Mouse (Mus musculus) neural tube, embryonic 14.5 days (tissue): ENCODE data around the gene Gm20937. TPM values are rescaled to one million over a fixed set of nuclear protein-coding genes. Genes with fewer than 3 reads are reported as not detected.
"Not testable (repeated sequence)": the region's sequence is repeated elsewhere in the genome, so short reads cannot be mapped to it uniquely, and the experiment has no call there.

Source experiments
- ATAC-seq: fragments of 200-750 bp; cut with Nextera tagmentation; 2 replicates; pipeline ENCODE4 v1.8.0; 2017; ENCODE audit warnings: low read depth, mild to moderate bottlenecking, moderate TSS enrichment, moderate library complexity
- H3K27ac ChIP-seq: fragments of 300-500 bp; sonication (generic); 2 replicates; pipeline ENCODE4 v1.5.1; 2014; ENCODE audit warnings: low read depth, mild to moderate bottlenecking, control low read depth, low read length, moderate library complexity, mixed read lengths
- H3K27me3 ChIP-seq: fragments of 300-500 bp; sonication (generic); 2 replicates; pipeline ENCODE4 v1.6.1; 2014; ENCODE audit warnings: low read length; ENCODE audit not compliant: control insufficient read depth, insufficient read depth
- H3K36me3 ChIP-seq: fragments of 300-500 bp; sonication (generic); 2 replicates; pipeline ENCODE4 v1.6.1; 2014; ENCODE audit warnings: low read length, mixed read lengths; ENCODE audit not compliant: control insufficient read depth, insufficient read depth
- H3K4me1 ChIP-seq: fragments of 300-500 bp; sonication (generic); 2 replicates; pipeline ENCODE4 v1.6.1; 2014; ENCODE audit warnings: low read length; ENCODE audit not compliant: control insufficient read depth, insufficient read depth
- H3K4me2 ChIP-seq: fragments of 300-500 bp; sonication (generic); 2 replicates; pipeline ENCODE4 v1.6.1; 2014; ENCODE audit warnings: mild to moderate bottlenecking, low read depth, low read length, control low read depth
- H3K4me3 ChIP-seq: fragments of 300-500 bp; sonication (generic); 2 replicates; pipeline ENCODE4 v1.5.1; 2014; ENCODE audit warnings: low read depth, low read length, control low read depth, mixed read lengths
- H3K9ac ChIP-seq: fragments of 300-500 bp; sonication (generic); replicated peaks from 2 replicates; pipeline ENCODE4 v1.6.1; 2014; ENCODE audit warnings: low read depth, mild to moderate bottlenecking, control low read depth, low read length, mixed read lengths
- H3K9me3 ChIP-seq: fragments of 300-500 bp; sonication (generic); 2 replicates; pipeline ENCODE4 v1.6.1; 2016; ENCODE audit warnings: low read length; ENCODE audit not compliant: control insufficient read depth
- WGBS: fragments of 180-500 bp; shearing (Covaris S2); extraction: QIAGEN DNeasy Blood & Tissue Kit; methylation state at CpG from one replicate; pipeline ENCODE4 v1.1.7; 2014; 5-methylcytosine and 5-hydroxymethylcytosine counted together
- polyA plus RNA-seq: library from polyadenylated mRNA; unstranded; fragments of >200 nt; fragmentation: Nextera tagmentation; extraction: Ambion mirVana; gene quantifications from 2 replicates; pipeline ENCODE4 v1.2.1, GENCODE M21; 2014

Gene Gm20937
- not detected in 2 replicates for polyA plus RNA-seq

- H3K27me3 ChIP-seq, H3K4me3 ChIP-seq, H3K9me3 ChIP-seq, H3K9ac ChIP-seq, H3K4me2 ChIP-seq, H3K27ac ChIP-seq, ATAC-seq, H3K36me3 ChIP-seq, H3K4me1 ChIP-seq: not testable (repeated sequence)
- WGBS, result no CpG with 5 or more reads among the region's 6 CpGs
These were observed at the start of gene Gm20937 for GRCm38 (mm10) chrY:68294798-68295197. Gene Gm20937 (minus strand): TSS chrY:68294898.

Other genes with a start within 250 kb of the Gm20937 start
- not detected in 2 replicates for gene Gm20816, start 243.1 kb upstream of the Gm20937 start, polyA plus RNA-seq